Mouse (Mus musculus) heart, embryonic 14.5 days (tissue): Measurements from ENCODE around the gene Spire2. TPM values are rescaled to one million over a fixed set of nuclear protein-coding genes. Genes with fewer than 3 reads are reported as not detected.
A peak's percentile ranks its signal among the peaks of the same experiment; 100 is the strongest.

Experiments used
- ATAC-seq: fragments of 200-750 bp; cut with Nextera tagmentation; 2 replicates; pipeline ENCODE4 v1.8.0; 2017; ENCODE audit warnings: low read depth, moderate TSS enrichment; ENCODE audit not compliant: insufficient number of reproducible peaks, insufficient read depth, low FRiP score
- H3K27ac ChIP-seq, 2 experiments: fragments of 200-500 bp in 1 of 2; fragments of 300-500 bp in 1 of 2; sonication (generic) in 1 of 2; replicated peaks in 1 of 2; 2 replicates each; pipeline ENCODE4 v1.5.1; 2012 to 2014; ENCODE audit warnings: low read depth in 2 of 2, low read length in 2 of 2, control low read depth in 1 of 2, mild to moderate bottlenecking in 1 of 2, mixed read lengths in 1 of 2; ENCODE audit not compliant: control insufficient read depth in 1 of 2, insufficient read depth in 1 of 2
- H3K27me3 ChIP-seq: fragments of 300-500 bp; sonication (generic); 2 replicates; pipeline ENCODE4 v1.6.1; 2014; ENCODE audit warnings: mild to moderate bottlenecking, low read length, control low read depth; ENCODE audit not compliant: control insufficient read depth, insufficient read depth
- H3K36me3 ChIP-seq: fragments of 300-500 bp; sonication (generic); 2 replicates; pipeline ENCODE4 v1.6.1; 2014; ENCODE audit warnings: mild to moderate bottlenecking, control low read depth, low read length, mixed read lengths; ENCODE audit not compliant: control insufficient read depth, insufficient read depth
- H3K4me1 ChIP-seq, 2 experiments: fragments of 200-500 bp in 1 of 2; fragments of 300-500 bp in 1 of 2; sonication (generic) in 1 of 2; 2 replicates each; pipeline ENCODE4 v1.6.1; 2012 to 2014; ENCODE audit warnings: low read length in 2 of 2, control low read depth in 1 of 2, mixed read lengths in 1 of 2; ENCODE audit not compliant: control insufficient read depth in 2 of 2, insufficient read depth in 2 of 2
- H3K4me2 ChIP-seq: fragments of 300-500 bp; sonication (generic); 2 replicates; pipeline ENCODE4 v1.6.1; 2014; ENCODE audit warnings: mild to moderate bottlenecking, low read length
- H3K4me3 ChIP-seq, 2 experiments: fragments of 200-500 bp in 1 of 2; fragments of 300-500 bp in 1 of 2; sonication (generic) in 1 of 2; 2 replicates each; pipeline ENCODE4 v1.5.1; 2012 to 2014; ENCODE audit warnings: low read length in 2 of 2, mild to moderate bottlenecking in 2 of 2, control low read depth in 1 of 2, low read depth in 1 of 2, moderate library complexity in 1 of 2; ENCODE audit not compliant: control insufficient read depth in 1 of 2, insufficient read depth in 1 of 2
- H3K9ac ChIP-seq: fragments of 300-500 bp; sonication (generic); 2 replicates; pipeline ENCODE4 v1.6.1; 2014; ENCODE audit warnings: mild to moderate bottlenecking, low read length
- H3K9me3 ChIP-seq: fragments of 300-500 bp; sonication (generic); 2 replicates; pipeline ENCODE4 v1.6.1; 2016; ENCODE audit warnings: low read length, control low read depth; ENCODE audit not compliant: control insufficient read depth
- WGBS: fragments of 180-500 bp; shearing (Covaris S2); extraction: QIAGEN DNeasy Blood & Tissue Kit; methylation state at CpG from one replicate; pipeline ENCODE4 v1.1.7; 2014; 5-methylcytosine and 5-hydroxymethylcytosine counted together
- polyA plus RNA-seq: library from polyadenylated mRNA; unstranded; fragments of >200 nt; fragmentation: Nextera tagmentation; extraction: Ambion mirVana; gene quantifications from 2 replicates; pipeline ENCODE4 v1.2.1, GENCODE M21; 2014

Gene Spire2
- polyA plus RNA-seq, 1 experiment from 2014 or later = 0.85 TPM

DNA sequence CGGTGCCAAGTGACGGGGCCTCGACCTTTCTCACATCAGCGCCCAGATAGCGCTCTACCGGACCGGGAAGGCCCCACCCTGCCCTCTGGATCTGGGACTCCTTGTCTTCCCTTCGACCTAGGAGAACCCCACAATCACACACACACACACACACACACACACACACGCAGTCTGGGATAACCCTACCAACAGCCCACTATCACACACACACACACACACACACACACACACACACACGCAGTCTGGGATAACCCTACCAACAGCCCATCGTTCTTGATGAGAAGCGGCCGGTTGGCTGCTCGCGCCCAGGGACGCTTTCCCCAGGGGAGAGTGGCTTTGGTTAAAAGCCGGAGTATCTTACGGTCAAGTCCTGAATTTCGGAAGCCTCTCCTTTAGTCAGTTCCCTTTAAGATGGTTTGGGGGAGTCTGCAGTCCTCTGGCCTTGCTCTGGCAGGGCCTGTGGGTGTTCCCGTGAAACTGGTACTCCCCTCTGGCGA lies 626 bp downstream of the Spire2 start:
- no peak for ATAC-seq

GRCm38 (mm10) chr8:123333864-123334263 lies 1.4 kb downstream of the Spire2 start:
- Histone ChIP-seq H3K4me3 (no peak overlapping the region), H3K36me3 (no peaks in the 10 kb centered on the region), H3K27me3 (peaks cover 11% of the 10 kb centered on the region; the same call in 1 of the 2 replicates), H3K4me1 (peaks cover 6 to 17% of the 10 kb centered on the region in 2 experiments; a peak in 3 of 4 replicates), H3K9ac (no peak overlapping the region), H3K4me2 (peak overlapping the region; percentile 92), H3K9me3 (no peaks in the 10 kb centered on the region), H3K27ac (no peak overlapping the region)
- WGBS = 6% methylated on average over 7 of the region's 7 CpGs
- no peak for ATAC-seq

More for the DNA sequence above, 626 bp downstream of the Spire2 start:
- Histone ChIP-seq H3K4me2 (peak overlapping the region; percentile 92), H3K4me1 (peaks cover 6 to 17% of the 10 kb centered on the region in 2 experiments; a peak in 3 of 4 replicates), H3K9me3 (no peaks in the 10 kb centered on the region), H3K36me3 (no peaks in the 10 kb centered on the region), H3K4me3 (peak overlapping the region; percentile 62 to 73), H3K27me3 (peaks cover 11% of the 10 kb centered on the region; the same call in 1 of the 2 replicates), H3K27ac (no peak overlapping the region), H3K9ac (peak overlapping the region; percentile 30)
- 7% methylated on average over 19 of the region's 21 CpGs for WGBS

DNA sequence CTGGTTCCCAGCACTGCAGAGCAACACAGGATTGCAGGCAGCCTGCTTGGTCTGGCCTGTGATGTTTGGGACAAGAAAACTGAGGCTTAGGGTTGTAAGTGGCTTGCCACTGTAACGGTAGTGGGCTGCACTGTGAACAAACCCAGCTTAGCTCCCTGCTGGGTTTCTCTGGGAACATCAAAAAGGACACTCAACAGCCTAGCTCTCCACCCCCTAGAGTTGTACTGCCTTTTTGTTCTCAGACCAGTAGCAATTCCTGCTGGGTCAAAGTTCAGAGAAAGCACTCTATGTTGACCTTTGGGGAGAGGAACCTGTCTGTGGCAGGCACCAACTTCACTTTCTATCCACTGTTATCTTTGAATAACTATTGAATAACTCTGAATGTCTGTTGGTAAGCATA lies 2.0 kb downstream of the Spire2 start:
- 4% methylated on average over 1 of the region's 1 CpGs for WGBS
- Histone ChIP-seq H3K36me3 (no peaks in the 10 kb centered on the region), H3K9ac (no peak overlapping the region), H3K4me2 (no peak overlapping the region), H3K27me3 (peaks cover 11% of the 10 kb centered on the region; the same call in 1 of the 2 replicates), H3K4me1 (peaks cover 6 to 17% of the 10 kb centered on the region in 2 experiments; a peak in 3 of 4 replicates), H3K4me3 (no peak overlapping the region), H3K9me3 (no peaks in the 10 kb centered on the region), H3K27ac (no peak overlapping the region)
- no peak for ATAC-seq

- H3K27me3 ChIP-seq = peaks cover 11% of the 10 kb centered on the region; the same call in 1 of the 2 replicates
- H3K36me3 ChIP-seq = no peaks in the 10 kb centered on the region
- no peak overlapping the region for H3K4me2 ChIP-seq
- H3K4me3 ChIP-seq = no peak overlapping the region
- peaks cover 4% of the 10 kb centered on the region; the same call in 1 of the 2 replicates for H3K9me3 ChIP-seq
- no peak overlapping the region for H3K27ac ChIP-seq
- 83% methylated on average over 3 of the region's 3 CpGs for WGBS
- no peak overlapping the region for H3K9ac ChIP-seq
- peaks cover 8 to 10% of the 10 kb centered on the region in 2 experiments; a peak in 3 of 4 replicates for H3K4me1 ChIP-seq
- no peak for ATAC-seq
These were observed 5.0 kb downstream of the Spire2 start for GRCm38 (mm10) chr8:123337475-123337874.

- Histone ChIP-seq H3K4me2 (no peak overlapping the region), H3K9ac (no peak overlapping the region), H3K27ac (no peak overlapping the region), H3K4me3 (no peak overlapping the region), H3K27me3 (no peaks in the 10 kb centered on the region), H3K4me1 (peaks cover 7 to 9% of the 10 kb centered on the region in 2 experiments; a peak in 3 of 4 replicates), H3K36me3 (no peaks in the 10 kb centered on the region), H3K9me3 (peaks cover 4% of the 10 kb centered on the region; the same call in 1 of the 2 replicates)
- 89% methylated on average over 4 of the region's 4 CpGs for WGBS
- ATAC-seq = no peak
These were observed 7.6 kb downstream of the Spire2 start for GRCm38 (mm10) chr8:123340071-123340470.

DNA sequence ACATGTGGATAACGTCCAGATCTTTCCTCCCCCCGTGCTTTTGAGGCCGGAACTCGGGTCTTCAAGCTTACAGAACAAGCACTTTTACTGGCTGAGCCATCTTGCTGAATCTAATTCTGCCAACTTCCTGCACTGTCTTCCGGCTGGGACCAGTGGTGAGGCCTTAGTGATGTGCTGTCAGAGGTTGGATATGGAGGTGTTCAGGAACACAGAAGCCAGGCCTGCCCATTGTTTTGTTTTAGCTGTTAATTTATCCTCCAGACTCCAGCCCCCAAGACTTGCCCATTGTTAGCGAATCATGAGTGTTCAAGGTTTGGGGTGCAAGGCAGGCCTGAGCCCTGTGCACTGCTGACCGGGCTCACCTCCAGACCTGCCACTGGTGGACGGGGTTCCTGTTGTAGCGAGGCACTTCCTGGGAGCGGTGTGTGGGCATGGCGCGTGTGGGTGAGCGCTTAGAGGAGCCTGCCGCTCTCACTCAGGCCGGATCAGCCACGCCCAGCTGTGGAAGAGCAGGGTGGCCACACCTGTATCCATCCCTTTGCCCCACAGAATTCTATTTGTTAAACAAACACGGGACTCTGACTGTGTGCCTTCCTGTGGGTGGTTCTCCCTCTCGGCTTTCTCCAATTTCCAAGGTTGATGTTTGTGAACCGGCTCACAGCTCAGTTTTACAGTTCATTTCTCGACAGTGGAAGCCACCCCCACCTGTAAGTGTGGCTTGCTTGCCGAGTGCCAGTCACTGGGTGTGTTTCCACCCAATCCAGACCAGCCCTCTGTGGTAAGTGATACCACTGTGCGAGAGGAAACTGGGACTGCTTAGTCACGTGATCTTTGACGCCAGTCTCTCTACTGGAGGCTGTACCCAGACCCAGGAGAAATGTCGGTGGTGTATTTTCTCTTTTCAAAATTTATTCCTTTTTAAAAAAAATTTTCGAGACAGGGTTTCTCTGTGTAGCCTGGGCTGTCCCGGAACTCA lies 8.8 kb downstream of the Spire2 start:
- Histone ChIP-seq H3K4me3 (no peak overlapping the region), H3K4me2 (no peak overlapping the region), H3K36me3 (no peaks in the 10 kb centered on the region), H3K27ac (no peak overlapping the region), H3K9me3 (peaks cover 4% of the 10 kb centered on the region; the same call in 1 of the 2 replicates), H3K27me3 (no peaks in the 10 kb centered on the region), H3K9ac (no peak overlapping the region), H3K4me1 (peaks cover 7 to 9% of the 10 kb centered on the region in 2 experiments; a peak in 3 of 4 replicates)
- 77% methylated on average over 27 of the region's 27 CpGs for WGBS
- ATAC-seq = no peak

GRCm38 (mm10) chr8:123342253-123342652 lies 9.7 kb downstream of the Spire2 start:
- Histone ChIP-seq H3K4me1 (peaks cover 7 to 9% of the 10 kb centered on the region in 2 experiments; a peak in 3 of 4 replicates), H3K9me3 (peaks cover 4% of the 10 kb centered on the region; the same call in 1 of the 2 replicates), H3K4me2 (no peak overlapping the region), H3K27me3 (no peaks in the 10 kb centered on the region), H3K9ac (no peak overlapping the region), H3K27ac (no peak overlapping the region; a peak in 1 of 4 replicates), H3K36me3 (no peaks in the 10 kb centered on the region), H3K4me3 (no peak overlapping the region)
- ATAC-seq = no peak
- 68% methylated on average over 8 of the region's 8 CpGs for whole genome bisulfite sequencing
